Mouse (Mus musculus) lung, postnatal 14 days (tissue): Measurements from ENCODE around the gene Pde8b.
"Not testable (repeated sequence)": the region's sequence is repeated elsewhere in the genome, so short reads cannot be mapped to it uniquely, and the experiment has no call there.

Source experiments
- DNase-seq: peaks from one replicate; pipeline ENCODE4 v3.0.0; 2021

Gene Pde8b

GRCm38 (mm10) chr13:95215661-95216170 is 34.4 kb downstream of the Pde8b start:
- DNase-seq: not testable (repeated sequence)

DNA sequence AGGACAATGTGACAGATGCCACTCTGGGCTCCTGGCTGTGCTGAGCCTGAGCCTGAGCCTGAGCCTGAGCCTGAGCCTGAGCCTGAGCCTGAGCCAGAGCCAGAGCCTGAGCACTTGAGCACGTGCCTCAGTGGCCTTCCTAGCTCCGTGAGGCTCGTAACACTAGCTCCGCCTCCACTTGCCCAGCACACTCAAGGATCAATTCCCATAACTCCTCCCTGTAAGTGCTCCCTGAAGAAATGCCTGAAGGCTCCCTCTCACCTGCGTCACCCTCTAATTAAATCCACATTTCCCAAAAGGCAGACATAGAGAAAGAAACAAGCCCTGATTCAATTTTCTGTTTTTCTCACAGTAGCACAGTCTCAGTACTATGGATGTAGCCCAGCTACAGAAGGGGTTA is 37.8 kb downstream of the Pde8b start:
- no peak for DNase-seq

DNA sequence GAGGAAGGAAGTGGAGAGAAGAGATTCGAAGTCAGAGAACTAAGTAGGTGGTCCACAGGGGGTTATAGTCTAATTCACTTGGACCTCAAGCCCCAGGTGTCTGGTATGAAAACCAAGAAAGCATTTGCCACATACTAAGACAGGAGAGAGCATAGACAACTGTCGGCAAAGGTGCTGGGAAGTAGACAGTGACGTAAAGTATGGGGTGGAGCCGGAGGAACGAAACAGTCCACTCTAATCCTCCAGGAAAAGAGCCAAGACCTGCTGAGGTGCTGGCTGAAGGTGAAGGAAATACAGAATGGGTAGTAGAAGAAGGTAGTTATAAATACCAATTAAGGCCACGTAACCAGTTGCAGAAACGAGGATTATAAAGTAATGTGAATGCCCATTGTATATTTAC is 42.8 kb downstream of the Pde8b start:
- not testable (repeated sequence) for DNase-seq

GRCm38 (mm10) chr13:95202151-95202758 is 47.9 kb downstream of the Pde8b start:
- no peak for DNase-seq

- DNase-seq: no peak
Measured at GRCm38 (mm10) chr13:95200817-95201216, 49.3 kb downstream of the Pde8b start.

DNA sequence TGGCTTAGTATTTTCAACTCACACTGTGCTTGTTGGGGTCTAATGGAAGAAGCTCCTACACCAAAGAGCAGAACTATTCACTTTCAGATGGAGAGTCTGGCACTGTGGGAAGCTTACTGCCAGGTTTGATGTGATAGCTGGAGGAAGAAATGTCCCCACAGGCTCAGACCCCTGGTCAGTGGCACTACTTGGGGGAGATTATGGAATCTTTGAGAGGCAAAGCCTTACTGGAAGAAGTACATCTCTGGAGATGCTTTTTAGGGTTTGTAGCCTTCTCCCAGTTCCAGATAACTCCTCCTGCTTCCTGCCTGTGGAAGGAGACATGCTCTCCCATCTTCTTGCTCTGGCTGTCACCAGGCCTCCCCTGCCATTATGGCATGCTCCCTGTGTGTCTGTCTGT is 50.1 kb downstream of the Pde8b start:
- no peak for DNase-seq

DNA sequence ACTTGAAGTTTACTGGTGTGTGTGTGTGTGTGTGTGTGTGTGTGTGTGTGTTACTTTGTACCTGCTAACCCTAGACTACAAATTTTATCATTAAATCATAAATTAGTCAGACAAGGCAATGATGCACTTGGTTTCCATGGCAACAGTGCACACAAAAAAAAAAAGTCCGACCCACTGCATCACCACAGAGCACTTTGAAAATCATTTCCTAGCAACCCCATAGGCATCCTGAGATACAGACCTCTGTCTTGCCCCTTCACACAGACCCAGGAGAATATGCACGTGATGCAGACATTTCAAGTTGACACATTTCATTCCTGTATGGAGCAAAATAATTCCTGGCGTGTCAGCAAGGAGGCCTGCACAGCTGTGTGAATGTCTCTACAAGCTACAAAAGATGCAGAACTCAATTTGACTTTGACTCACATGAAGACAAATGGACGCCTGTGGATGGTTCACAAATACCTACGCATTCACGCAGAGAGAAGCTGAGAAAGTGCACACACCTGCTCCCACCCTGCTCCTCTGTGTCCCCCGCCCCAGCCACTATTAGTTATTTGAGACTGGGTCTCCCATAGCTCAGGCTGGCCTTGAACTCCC is 53.9 kb downstream of the Pde8b start:
- DNase-seq: no peak

- no peak for DNase-seq
Measured at GRCm38 (mm10) chr13:95191951-95192350, 58.2 kb downstream of the Pde8b start.

GRCm38 (mm10) chr13:95189111-95189510 is 61.0 kb downstream of the Pde8b start:
- no peak for DNase-seq

DNA sequence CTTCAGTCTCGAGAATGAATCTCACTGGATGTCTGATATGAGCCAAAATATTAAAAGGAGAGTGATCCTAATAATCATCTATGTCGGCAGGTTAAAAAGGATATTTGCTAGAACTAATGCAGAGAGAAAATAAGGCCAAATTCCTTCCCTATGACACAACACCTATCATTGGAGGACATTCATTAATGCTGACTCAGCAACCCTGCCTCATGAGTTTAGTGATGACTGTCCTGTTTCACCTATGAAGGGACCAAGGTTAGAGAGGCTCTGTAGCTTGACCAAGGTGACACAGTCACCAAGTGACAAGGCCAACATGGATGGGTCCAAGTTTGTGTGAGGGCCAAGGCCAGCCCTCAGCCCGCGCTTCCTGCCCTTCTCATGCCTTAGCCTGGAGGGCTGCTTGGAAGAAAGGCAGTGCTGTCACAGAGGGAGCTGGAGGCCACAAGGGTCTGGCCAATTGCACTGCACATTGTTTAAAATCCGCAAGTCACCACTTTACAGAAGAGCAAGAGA is 62.9 kb downstream of the Pde8b start:
- no peak for DNase-seq

DNA sequence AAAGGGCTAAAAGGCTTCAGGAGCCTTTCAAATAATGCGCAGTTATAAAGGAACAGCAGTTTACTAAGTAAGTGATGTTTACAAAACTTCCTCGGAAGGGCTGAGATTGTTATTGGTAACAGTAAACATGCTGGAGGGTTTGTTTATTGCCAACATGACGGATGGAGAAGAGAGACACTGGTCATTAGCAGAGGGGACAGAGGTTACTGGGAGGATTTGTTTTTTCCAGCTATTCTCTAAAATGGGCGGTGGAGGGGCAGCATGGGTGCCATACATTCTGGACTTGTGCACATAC is 63.4 kb downstream of the Pde8b start:
- no peak for DNase-seq

- no peak for DNase-seq
Measured at GRCm38 (mm10) chr13:95185891-95186740, 64.0 kb downstream of the Pde8b start.

DNA sequence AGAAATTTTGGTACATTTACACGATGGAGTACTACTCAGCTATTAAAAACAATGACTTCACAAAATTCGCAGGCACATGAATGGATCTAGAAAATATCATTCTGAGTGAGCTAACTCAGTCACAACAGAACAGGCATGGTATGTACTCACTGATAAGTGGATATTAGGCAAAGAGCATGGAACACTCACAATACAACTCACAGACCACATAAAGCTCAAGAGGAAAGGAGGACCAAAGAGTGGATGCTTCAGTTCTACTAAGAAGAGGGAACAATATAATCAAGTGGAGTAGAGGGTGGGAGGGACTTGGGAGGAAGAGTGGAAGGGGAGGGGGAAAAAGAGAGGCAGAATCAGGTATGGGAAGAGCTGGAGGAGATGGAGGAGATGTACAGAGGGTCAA is 66.5 kb downstream of the Pde8b start:
- DNase-seq: no peak

DNA sequence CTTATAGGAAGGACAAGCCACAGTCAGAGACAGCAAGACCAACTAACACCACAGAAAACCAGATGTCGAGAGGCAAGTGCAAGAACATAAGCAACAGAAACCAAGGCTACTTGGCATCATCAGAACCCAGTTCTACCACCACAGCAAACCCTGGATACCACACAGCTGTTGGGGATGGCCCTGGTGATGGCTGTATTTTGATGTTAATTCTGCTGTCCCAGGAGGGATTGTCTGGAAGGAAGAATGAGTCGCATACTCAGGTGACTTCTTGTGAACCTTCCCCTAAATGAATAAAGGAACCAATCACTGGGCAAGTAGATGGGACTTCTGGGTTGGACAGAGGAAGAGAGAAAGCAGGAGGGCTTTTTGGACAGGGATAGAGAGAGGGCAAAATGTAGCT is 69.9 kb downstream of the Pde8b start:
- no peak for DNase-seq

DNA sequence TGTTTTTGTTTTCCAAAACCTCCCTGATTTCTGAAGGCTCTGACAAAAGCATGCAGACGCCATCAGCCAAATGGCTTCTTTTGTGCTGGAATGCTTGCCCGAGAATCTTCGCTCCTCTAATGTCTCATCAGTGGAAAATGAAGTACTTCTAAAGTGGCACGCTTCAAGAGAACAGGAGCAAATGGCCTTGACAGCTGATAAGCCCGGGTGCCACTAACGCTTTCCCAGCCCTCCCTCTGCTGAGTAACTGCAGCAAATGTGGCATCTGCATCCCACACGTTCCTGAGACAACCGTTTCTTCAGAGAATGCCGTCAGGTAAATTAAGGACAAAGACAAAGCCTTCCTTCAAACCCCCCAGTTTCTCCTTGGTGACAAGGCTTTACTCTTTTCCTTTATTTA is 72.8 kb downstream of the Pde8b start:
- DNase-seq: no peak

DNA sequence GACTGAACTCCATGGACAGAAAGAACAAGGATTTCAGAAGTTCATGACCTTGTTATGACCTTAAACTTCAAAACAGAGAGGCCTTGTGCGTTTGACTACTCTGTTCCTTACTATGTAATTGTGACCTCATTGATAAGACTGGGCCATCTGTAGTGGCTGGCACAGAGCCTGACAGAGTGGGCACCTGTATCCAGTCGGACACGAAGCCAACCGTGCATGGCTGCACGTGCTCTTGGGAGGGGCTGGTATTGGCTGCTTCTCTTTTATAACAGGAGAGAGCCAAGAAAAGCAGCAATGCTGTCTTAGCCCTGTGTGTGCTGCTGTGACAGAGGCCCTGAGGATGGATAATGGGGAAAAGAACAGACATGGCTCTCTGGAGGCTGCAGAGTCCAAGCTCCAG is 73.7 kb downstream of the Pde8b start:
- DNase-seq: no peak

DNA sequence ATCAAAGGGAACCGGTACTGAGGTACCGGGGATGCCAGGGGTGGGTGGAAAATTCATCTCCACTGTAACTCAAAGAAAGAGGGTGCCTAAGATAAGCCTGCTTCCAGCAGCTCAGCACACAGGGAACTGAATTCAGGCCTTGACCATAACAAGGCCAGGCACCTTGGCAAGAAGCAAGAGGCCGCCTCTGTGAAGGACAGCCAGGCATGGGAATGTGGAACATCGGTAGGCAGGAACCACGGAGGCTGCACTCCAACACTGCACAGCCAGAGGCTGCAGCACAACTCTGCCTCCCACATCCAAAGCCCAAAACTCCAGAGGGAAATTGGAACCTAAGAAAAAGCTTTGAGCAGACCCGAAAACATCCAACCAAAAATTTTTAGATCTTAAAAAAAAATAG is 75.9 kb downstream of the Pde8b start:
- no peak for DNase-seq

- no peak for DNase-seq
Measured at GRCm38 (mm10) chr13:95172346-95172745, 77.8 kb downstream of the Pde8b start.

DNA sequence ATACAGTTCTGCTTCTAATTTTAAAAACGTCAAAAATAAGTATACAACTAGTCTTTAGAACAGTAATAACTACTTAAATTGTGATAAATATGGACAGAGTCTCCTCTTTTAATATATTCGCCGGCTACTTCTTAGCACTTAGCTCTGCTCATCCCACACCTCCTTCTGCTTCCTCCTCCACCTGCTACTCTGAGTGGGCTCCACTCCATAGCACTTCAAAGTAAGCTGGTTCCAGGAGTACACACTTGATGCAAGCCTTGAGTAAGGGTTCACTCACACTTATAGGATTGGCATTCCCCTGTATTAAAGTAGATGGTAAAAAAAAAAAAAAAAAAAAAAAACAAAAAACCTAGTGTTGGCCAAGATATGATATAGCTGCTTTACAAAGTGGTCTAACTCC is 89.9 kb downstream of the Pde8b start:
- DNase-seq: no peak

DNA sequence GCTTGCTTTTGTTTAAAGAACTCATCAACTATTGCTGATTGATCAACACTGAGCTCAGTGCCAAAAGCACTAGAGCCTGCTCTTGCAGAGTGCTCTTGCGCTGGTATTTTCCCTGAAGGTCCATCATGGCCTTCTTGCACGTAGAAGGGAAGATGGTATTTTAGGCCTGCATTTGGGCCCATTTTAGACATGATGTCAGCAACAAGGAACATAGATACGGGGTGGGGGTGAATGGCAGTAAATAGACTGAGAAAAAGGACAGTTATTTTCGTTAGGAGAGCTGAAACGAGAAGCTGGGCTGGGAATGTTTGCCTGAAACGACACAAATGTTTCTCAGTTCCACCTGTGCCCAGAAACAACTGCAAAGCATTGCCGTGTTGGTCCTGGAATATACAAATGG is 91.2 kb downstream of the Pde8b start:
- no peak for DNase-seq

DNA sequence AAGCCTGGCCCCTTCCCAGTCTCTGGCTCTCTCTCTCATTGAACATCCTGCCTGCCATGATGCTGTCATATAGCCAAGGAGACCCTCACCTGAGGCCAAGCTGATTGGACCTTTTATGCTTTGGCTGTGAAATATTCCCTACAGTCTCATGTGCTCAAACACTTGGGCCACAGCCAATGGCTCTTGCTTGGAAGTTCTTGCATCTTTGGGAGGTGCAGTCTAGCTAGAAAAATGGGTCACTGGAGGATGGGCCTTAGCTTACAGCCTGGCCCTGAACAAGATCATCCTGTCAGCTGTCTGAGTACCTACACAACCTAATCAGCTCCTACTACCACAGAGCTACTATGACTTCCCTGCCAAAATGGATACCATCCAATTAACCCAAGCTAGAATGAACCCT is 105.4 kb downstream of the Pde8b start:
- DNase-seq: no peak

DNA sequence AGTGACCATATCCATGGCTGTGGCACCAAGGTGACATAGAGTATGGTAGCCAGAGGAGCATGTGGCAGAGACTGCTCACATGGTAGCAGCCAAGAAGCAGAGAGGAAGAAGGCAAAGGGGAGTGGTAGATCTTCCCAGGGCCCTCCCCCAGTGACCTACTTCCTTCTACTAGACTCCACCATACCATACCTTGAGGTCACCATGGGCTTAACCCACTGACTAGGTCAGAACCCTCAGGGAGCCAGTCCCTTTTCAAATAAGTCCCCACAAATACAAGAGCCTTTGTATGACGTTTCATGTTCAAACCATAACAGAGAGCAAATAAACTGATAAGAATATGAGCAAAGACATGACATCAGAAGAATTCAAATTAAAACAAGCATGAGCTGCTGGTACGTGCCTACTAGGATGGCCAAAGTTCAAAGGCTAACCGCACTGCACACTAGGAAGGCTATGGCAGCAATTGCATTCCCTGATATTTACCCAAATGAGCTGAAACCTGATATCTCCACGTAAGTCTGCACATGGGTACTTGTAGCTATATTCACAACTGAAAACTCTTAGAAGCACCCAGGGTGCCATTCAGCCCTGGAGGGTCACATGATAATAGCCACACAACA is 109.6 kb downstream of the Pde8b start:
- DNase-seq: no peak

DNA sequence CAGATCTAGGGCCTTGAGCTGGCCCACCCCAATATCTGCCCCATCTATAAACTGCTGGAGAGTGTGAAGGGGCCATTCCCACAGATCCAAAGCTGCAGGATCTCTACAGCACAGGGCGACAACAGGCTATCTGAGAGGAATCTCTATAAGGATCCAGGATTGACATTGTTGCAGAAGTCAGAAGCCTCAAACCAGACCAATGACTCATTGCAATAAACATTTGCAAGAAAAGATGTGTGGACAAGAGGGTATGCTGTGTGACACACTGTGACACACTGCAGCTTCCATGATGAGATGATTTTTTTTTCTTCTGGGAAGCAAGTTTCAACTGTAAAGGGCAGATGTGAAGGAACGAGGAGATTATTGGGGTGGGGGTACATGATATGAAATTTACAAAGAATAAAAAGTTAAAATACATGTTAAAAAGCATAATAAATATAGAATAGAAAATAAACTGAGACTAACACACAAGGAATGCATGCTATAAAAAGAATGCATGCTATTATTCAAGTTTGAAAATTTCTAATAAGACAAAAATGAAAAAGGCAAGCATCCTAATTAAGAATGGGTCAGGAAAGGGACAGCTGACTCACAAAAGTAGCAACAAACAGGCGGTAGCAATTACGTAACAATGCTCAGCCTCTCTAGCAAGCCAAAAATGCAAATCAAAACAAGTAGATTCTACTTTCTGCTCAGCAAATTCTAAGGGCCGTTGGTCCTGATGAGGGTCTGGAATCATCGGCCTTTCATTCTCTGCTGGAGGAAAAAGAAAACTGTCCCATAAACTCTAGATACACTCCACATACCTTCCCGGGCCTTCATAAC is 114.6 kb downstream of the Pde8b start:
- no peak for DNase-seq
